Mouse (Mus musculus): ENCODE measurements at regions not wholly inside any gene's neighbourhood (a gene's known extent, or its start where the extent isn't known, plus 50 kb on each side); places are given as distances from the start of the nearest gene placed in this dataset.

DNA sequence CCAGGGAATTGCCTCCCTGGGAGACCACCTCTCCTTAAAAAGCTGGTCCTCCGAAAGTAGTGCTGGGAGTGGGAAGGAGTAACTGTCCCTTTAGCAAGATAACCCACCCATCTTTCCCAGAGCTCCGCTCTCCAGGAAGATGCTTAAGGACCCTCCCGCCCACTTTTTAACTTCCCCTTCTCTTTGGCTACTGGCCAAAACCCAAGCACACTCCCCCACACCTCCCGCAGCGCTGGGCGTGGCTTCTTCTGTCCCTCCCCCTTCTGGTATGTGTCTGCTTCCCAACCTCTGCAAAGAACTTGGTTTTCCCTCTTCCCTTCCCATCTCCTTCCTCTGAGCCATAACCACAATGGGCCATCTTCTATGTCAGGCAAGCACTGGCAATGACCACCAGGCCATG lies 85.4 kb downstream of the Rpap3 start:
- peak; percentile 19 for DNase-seq (ENCODE audit: low read depth)

- no peak for DNase-seq (ENCODE audit: low read depth)
Measured at GRCm38 (mm10) chr15:97619764-97620163, 85.9 kb downstream of the Rpap3 start.

DNA sequence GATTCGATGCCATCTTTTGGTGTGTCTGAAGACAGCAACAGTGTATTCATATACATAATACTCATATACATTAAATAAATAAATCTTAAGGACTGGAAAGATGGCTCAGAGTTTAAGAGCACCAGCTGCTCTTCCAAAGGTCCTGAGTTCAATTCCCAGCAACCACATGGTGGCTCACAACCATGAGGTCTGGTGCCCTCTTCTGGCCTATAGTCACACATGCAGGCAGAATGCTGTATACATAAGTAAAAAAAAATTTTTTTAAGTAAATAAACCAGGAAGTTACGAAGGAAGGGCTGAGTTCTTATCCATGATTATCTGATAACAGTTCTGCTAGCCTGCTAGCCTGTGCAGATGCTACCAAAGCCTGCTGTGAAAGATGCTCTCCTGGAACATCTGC lies 93.3 kb downstream of the Rpap3 start:
- DNase-seq (ENCODE audit: low read depth), result no peak

GRCm38 (mm10) chr15:97610767-97611166 lies 94.9 kb downstream of the Rpap3 start:
- no peak for DNase-seq (ENCODE audit: low read depth)

- DNase-seq (ENCODE audit: low read depth), result no peak
Measured at GRCm38 (mm10) chr15:97609496-97609895, 96.1 kb downstream of the Rpap3 start.

- DNase-seq (ENCODE audit: low read depth), result no peak
Measured at GRCm38 (mm10) chr15:97608651-97609050, 97.0 kb downstream of the Rpap3 start.

GRCm38 (mm10) chr15:97607617-97608206 lies 97.9 kb downstream of the Rpap3 start:
- no peak for DNase-seq (ENCODE audit: low read depth)

GRCm38 (mm10) chr15:97606630-97607381 lies 98.8 kb downstream of the Rpap3 start:
- no peak for DNase-seq (ENCODE audit: low read depth)

- no peak for DNase-seq (ENCODE audit: low read depth)
Measured at GRCm38 (mm10) chr15:97606232-97606629, 99.4 kb downstream of the Rpap3 start.

DNA sequence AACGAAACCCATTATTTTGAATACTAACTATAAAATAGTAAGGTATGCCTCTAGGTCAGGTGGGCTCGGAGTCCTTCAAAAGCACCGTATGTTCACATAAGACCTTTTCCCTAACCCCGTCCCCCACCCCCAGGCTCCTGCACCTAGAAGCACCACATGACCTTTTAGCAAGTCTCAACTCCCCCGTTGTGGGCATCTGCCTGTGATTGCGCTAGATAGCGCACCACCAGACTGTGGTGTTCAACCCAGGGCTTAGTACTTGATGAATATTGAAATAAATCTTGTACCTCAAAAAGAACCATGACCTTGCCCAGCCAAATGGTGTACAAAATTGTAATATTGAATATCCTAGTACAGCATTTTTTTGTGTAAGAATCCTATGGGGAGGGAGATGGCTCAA lies 99.8 kb downstream of the Rpap3 start:
- DNase-seq (ENCODE audit: low read depth), result no peak

DNA sequence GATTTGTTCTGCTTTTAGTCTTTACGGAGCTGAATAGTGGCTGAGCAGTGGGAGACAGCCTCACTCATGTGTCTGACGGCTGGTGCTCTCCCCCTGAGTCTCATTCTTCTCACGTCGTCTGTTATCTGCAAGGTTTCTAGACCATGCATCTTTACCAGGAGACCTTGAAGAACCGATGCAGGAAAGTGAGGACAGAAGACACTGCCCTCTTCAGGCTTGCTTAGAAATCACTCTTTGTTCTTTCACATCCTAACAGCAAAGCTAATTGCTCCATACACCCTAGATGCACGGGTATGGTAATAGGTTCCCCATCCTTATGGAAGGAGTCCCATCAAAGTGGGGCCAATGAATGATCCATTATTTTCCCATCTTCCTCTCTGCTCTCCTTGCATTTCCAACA lies 102.1 kb downstream of the Rpap3 start:
- DNase-seq (ENCODE audit: low read depth), result no peak

GRCm38 (mm10) chr15:97598270-97598669 lies 107.4 kb downstream of the Rpap3 start:
- no peak for DNase-seq (ENCODE audit: low read depth)

- DNase-seq (ENCODE audit: low read depth), result no peak
Measured at GRCm38 (mm10) chr15:97596514-97597081, 109.0 kb downstream of the Rpap3 start.

DNA sequence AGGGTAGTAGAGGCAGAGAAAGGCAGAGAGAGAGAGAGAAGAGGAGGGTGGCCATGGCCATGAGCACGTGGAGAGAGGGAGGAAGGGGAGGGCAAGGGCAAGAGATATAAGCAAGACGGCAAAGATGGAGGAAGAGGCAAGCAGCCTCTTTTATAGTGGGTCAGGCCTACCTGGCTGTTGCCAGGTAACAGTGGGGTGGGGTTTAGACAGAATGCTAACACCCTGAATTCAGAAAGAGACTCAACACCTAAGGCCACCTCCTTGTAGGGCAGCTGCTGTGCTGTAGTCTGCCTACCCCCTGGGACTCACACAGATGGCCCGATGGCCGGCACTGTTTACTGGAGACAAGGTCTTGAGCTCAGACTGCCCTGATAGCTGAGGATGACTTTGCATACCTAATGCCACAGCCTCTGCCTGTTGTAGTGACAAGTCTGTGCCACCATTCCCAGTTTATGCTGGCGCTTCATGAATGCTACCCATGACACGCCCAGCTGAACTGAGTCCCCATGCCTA lies 110.3 kb downstream of the Rpap3 start:
- DNase-seq (ENCODE audit: low read depth), result no peak

DNA sequence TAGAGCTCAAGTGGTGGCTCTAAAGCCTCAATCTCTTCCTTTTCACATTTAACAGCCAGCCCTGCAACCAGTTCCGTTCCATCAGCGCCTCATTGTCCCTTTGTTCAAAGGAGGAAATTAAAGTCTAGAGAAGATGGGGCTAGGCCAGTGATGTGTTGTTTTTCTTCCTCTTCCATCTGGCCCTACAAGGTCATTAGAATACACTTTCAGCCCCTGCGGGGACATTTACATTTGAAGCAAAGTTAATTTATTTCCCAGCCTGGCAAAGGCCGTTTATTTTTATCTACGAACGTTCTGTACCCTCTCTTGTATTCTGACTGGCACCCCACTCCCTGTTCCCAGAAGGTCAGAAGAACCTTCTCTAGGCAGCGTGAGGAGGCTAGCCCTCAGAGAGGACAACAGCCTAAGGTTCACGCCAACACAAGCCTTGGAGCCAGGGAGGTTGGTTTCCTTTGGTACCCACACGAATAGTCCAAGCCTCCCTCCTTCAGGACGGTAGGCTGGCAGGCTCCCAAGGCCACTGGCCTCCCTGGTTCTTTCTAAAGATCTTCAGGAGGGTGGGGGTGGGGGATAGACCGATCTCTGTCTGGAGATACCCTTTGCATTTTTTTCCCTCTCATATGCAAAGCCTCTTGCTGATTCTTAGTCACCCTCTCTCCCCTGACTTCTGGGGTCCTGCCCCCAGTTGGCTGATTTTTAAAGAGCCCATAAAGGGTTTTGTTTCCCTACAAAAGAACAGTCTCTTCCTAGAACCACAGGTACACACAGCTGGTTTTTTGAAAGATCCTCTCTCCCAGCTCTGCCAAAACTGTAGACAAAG lies 111.6 kb downstream of the Rpap3 start:
- no peak for DNase-seq (ENCODE audit: low read depth)

DNA sequence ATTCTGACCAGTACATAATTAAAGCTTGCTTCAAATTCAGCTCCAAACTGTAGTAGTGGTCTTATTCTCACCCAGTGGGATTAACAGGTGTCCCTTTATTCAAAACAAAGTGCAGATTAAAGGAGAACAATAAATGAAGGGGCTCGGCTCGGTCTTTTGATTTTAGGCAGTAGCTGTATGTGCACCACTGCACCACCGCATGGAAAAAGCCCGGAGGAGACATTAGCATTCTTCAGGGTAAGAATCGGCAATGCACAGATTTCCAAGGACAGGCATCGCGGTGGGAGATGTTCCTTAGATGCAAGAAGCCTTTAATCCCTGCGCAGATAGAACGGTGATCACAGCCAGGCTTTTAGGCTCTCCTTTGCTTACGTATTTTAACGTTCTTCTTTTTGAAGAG lies 112.8 kb downstream of the Rpap3 start:
- no peak for DNase-seq (ENCODE audit: low read depth)

GRCm38 (mm10) chr15:97591406-97591805 lies 114.2 kb downstream of the Rpap3 start:
- DNase-seq (ENCODE audit: low read depth), result no peak

GRCm38 (mm10) chr15:97590732-97591292 lies 114.8 kb downstream of the Rpap3 start:
- no peak for DNase-seq (ENCODE audit: low read depth)

DNA sequence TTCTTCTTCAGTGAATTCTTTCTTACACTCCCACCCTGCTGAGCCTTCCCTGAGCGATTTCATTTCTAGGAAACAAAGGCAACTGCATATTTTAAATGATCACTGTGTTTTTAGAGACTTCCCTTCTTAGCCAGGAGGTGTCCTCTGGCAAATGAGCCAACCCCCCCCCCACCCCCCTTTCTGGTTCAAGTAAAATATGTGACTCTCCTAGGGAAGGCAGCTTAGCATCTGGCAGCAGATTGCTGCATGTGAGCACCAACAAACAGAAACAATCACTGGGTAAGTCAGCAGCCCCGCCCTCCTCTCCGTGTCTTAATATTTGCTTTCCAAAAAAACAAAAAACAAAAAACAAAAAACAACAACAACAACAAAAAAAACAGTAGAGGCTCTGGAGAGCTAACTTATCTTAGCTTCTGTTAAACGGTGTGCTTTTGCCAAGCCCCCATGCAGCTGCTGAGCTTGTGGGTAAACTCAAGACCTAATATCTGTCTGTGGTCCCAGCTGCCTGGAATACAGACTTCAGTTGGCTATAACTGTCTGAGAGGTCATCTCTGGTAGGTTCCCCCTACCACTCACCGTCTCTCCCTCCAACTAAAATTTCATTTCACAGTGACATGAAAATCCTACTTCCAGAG lies 117.9 kb downstream of the Rpap3 start:
- DNase-seq (ENCODE audit: low read depth), result no peak

DNA sequence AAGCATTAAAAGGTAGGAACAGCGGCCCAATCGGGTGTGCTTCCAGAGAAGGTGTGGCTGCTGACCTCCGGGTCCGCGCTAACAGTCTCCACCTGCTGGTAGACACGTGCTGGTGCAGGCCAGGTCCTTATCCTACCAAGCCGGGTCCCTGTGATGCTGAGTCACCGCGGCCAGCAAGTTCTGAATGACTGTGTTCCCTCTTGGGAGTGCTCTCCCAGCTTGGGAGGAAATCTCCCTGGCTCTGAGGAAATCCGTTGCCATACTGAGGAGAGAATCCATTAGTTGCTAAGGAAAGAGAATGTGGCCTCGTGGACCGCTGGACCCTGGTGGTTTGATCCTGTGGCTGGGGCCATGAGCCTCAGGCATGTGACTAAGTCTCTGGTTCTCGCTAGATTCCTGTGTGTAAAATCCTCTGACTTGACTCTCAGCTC lies 123.9 kb downstream of the Rpap3 start:
- DNase-seq (ENCODE audit: low read depth), result peak; percentile 64

- no peak for DNase-seq (ENCODE audit: low read depth)
Measured at GRCm38 (mm10) chr15:97580726-97581125, 124.9 kb downstream of the Rpap3 start.

DNA sequence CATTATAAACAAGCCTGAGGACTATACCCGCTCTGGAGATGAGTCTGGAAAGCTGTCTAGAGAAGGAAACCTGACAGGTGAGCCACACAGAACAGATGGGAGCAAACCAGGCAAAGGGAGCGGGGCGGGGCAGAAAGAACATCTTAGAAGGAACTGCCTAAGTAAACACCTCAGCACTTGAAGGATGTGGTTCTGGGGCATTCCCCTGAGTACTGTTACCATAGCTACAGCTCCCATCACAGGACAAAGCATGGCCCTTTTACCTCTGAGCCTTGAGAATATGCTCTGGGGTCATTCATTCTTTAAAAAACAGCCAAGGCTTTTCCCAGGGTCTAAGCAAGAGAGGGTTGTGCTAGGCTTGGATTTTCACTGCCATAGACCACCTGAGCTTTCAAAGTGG lies 127.6 kb downstream of the Rpap3 start:
- DNase-seq (ENCODE audit: low read depth), result no peak

Measured in c-Kit-positive CD71-negative TER-119-negative erythroid progenitor cells, embryonic 14.5 days (primary cell).